Mouse (Mus musculus): ENCODE measurements around the gene Camkk2. TPM values are rescaled to one million over a fixed set of nuclear protein-coding genes. Genes with fewer than 3 reads are reported as not detected.

Gene Camkk2
- 43.1 and 44.2 TPM in 2 replicates for polyA plus RNA-seq (2016; fragmentation: Nextera tagmentation; extraction: Ambion mirVana)

DNA sequence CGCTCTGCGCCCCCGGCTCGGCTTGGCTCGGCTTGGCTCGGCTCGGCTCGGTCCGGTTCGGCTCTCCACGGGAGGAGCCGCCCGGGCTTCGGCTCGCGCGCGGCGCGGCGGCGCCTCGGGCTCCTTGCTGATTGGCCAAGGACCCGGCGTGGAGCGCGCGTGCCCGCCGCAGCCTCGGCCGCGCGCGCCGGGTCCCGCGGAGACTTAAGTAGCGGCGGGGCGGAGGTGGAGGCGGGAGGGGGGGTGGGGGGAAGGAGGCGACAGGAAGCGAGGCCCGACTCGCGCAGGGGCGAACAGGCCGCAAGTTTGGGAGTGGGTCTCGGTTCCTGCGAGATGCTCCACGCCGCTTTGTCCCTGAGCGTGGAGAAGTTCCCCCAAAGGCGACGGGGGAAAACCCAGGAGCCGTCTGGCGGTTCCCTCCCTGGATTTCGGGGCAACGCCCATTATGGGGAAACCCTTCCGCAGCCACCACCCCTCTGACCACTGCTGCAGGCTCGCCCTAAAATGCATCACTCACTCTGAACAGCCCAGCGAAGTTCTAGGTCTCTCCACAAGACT is at the start of gene Camkk2:
Gene Camkk2 (minus strand): TSS at position 133 of the 558 bp plus-strand sequence.
- Histone ChIP-seq H3K4me1 (peaks cover 6% of the 10 kb centered on the region), H3K27ac (no peak within 1 kb of the TSS), H3K4me3 (peak within 1 kb of the TSS; percentile 90), H3K9me3 (no peaks in the 10 kb centered on the region), H3K9ac (peak within 1 kb of the TSS; percentile 88), H3K27me3 (replicated peaks) (no peaks in the 10 kb centered on the region), H3K4me2 (replicated peaks) (peak within 1 kb of the TSS; percentile 97), H3K36me3 (0 out of 2 replicates have a peak, but pooled peaks cover 3% of the 10 kb centered on the region)
- under 1% methylated on average over 63 of the region's 63 CpGs for WGBS
- peak; percentile 75 for ATAC-seq (ENCODE audit: low FRiP score, low read depth)

DNA sequence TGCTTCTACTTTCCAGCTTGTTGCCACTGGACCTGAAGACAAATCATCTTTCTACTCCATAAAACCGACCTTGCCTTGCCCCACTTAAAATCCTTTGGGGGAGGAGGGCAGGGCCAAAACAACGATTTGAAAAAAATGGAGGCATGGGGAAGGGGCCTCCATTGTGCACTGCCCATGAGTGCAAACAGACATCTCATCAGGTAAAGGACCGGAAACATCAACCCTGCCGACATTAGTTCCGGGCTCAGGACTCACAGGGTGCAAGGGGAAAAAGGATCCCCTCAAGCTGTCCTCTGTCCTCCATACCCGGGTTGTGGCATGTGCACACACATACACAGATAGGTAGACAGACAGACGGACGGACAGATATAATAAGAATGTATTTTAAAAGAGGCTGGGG is 45.9 kb upstream of the Camkk2 start:
- Histone ChIP-seq H3K27me3 (replicated peaks) (no peaks in the 10 kb centered on the region), H3K9me3 (no peaks in the 10 kb centered on the region), H3K4me1 (peaks cover 2% of the 10 kb centered on the region), H3K9ac (no peak overlapping the region), H3K4me3 (no peak overlapping the region), H3K36me3 (no peaks in the 10 kb centered on the region), H3K4me2 (replicated peaks) (no peak overlapping the region), H3K27ac (no peak overlapping the region)
- no peak for ATAC-seq (ENCODE audit: low FRiP score, low read depth)
- 83% methylated on average over 8 of the region's 8 CpGs for WGBS

DNA sequence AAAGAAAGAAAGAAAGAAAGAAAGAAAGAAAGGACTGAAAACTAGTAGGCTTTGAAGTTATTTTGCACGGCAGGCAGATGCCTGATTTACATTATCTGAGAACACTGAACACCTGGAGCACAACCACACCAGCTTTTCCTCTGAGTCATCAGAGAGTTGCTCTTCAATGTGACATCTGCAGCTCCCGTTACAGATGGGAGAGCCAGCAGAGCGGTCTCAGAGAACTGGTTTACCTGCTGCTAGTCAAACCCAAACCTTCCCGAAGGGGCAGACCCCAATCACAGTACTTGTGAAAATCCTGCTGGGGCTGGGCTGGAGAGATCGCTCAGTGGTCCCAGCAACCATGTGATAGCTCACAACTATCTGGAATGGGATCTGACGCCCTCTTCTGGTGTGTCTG is 45.2 kb upstream of the Camkk2 start:
- no peak overlapping the region for H3K4me3 ChIP-seq
- no peak overlapping the region for H3K27ac ChIP-seq
- no peak overlapping the region for H3K4me2 ChIP-seq (replicated peaks)
- no peaks in the 10 kb centered on the region for H3K9me3 ChIP-seq
- peaks cover 7% of the 10 kb centered on the region for H3K4me1 ChIP-seq
- no peak overlapping the region for H3K9ac ChIP-seq
- no peaks in the 10 kb centered on the region for H3K27me3 ChIP-seq (replicated peaks)
- H3K36me3 ChIP-seq: 0 out of 2 replicates have a peak, but pooled peaks cover under 1% of the 10 kb centered on the region
- no peak for ATAC-seq (ENCODE audit: low FRiP score, low read depth)
- 75% methylated on average over 6 of the region's 6 CpGs for WGBS

GRCm38 (mm10) chr5:122823976-122824375 is 44.8 kb upstream of the Camkk2 start:
- Histone ChIP-seq H3K27me3 (replicated peaks) (no peaks in the 10 kb centered on the region), H3K9me3 (no peaks in the 10 kb centered on the region), H3K4me2 (replicated peaks) (no peak overlapping the region), H3K36me3 (0 out of 2 replicates have a peak, but pooled peaks cover 3% of the 10 kb centered on the region), H3K27ac (no peak overlapping the region), H3K9ac (no peak overlapping the region), H3K4me3 (no peak overlapping the region), H3K4me1 (peaks cover 10% of the 10 kb centered on the region)
- 65% methylated on average over 1 of the region's 1 CpGs for WGBS
- no peak for ATAC-seq (ENCODE audit: low FRiP score, low read depth)

- peaks cover 10% of the 10 kb centered on the region for H3K4me1 ChIP-seq
- H3K9me3 ChIP-seq: no peaks in the 10 kb centered on the region
- H3K4me3 ChIP-seq: no peak overlapping the region
- no peak overlapping the region for H3K27ac ChIP-seq
- ATAC-seq (ENCODE audit: low FRiP score, low read depth): no peak
- peaks cover 17% of the 10 kb centered on the region for H3K36me3 ChIP-seq
- H3K4me2 ChIP-seq (replicated peaks): no peak overlapping the region
- 93% methylated on average over 4 of the region's 4 CpGs for WGBS
- H3K27me3 ChIP-seq (replicated peaks): no peaks in the 10 kb centered on the region
- no peak overlapping the region for H3K9ac ChIP-seq
Observed at GRCm38 (mm10) chr5:122822441-122822840, 43.2 kb upstream of the Camkk2 start.

DNA sequence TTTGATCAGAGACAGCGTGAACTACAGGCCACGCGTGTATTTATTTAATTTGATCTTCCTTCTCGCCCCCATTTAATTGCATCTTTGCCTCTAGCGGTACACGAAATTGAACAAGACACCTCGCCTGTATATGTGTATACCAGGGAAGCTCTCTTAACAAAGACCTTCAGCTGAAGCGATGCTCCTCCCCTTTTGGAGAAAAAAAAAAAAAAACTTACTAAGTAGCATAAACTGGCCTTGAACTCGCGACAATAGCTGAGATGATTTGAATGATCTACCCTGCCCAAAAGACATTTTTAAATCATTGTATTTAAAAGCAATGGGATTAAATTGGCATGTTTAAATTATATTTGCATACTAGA is 42.3 kb upstream of the Camkk2 start:
- Histone ChIP-seq H3K4me2 (replicated peaks) (peak overlapping the region; percentile 62), H3K4me1 (peaks cover 10% of the 10 kb centered on the region), H3K9ac (0 out of 2 replicates have a peak overlapping the region, but pooled peaks have one; percentile 26), H3K27ac (peak overlapping the region; percentile 65; the same call in 1 of the 2 replicates), H3K36me3 (peaks cover 26% of the 10 kb centered on the region), H3K9me3 (no peaks in the 10 kb centered on the region), H3K27me3 (replicated peaks) (no peaks in the 10 kb centered on the region), H3K4me3 (peak overlapping the region; percentile 77)
- WGBS: under 1% methylated on average over 10 of the region's 10 CpGs
- ATAC-seq (ENCODE audit: low FRiP score, low read depth): peak; percentile 64

DNA sequence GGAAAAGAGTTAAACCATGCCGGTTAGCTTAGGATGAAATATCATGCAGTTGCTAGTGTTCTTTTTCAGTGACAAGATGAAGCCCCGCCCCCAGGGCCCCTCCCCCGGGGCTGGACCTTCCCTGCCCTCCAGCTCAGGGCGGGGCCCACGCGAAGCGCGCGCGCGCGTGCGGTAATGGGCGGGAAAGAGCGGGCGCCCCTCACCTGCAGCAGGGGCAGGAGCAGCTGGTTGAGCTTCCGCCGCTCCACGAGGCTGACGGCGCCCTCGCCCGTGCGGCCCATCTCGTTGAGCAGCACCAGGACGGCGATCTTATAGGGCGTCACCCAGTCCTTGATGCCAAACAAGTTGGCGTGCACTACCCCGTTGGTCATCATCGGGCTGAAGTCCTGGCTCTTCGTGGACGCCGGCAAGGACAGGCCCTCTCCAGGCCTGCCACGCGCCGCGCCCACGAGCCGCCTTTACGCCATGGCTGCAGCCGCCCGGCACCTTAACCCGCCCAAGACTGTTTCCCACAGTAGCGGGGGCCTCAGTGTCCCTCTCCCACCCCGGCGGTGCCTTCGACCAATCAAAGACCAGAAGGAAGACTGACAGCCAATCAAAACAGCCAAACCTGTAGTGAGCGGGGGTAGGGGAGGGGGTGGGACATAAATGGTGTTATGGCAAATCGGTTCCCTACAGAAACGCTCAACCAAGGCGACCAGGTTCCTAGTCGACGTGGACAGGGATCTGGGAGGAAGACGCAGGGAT is 41.7 kb upstream of the Camkk2 start, which contains the start of gene Anapc5:
Gene Anapc5 (minus strand): TSS at position 563 of the 747 bp plus-strand sequence.
- Histone ChIP-seq H3K36me3 (peaks cover 30% of the 10 kb centered on the region), H3K4me2 (replicated peaks) (peak within 1 kb of the TSS; percentile 62), H3K27me3 (replicated peaks) (no peaks in the 10 kb centered on the region), H3K9me3 (no peaks in the 10 kb centered on the region), H3K4me1 (peaks cover 10% of the 10 kb centered on the region), H3K9ac (peak within 1 kb of the TSS; percentile 74), H3K27ac (peak within 1 kb of the TSS; percentile 85; the same call in 1 of the 2 replicates), H3K4me3 (peak within 1 kb of the TSS; percentile 77)
- WGBS: under 1% methylated on average over 55 of the region's 55 CpGs
- ATAC-seq (ENCODE audit: low FRiP score, low read depth): peak; percentile 99

- Histone ChIP-seq H3K27me3 (replicated peaks) (no peaks in the 10 kb centered on the region), H3K36me3 (peaks cover 87% of the 10 kb centered on the region), H3K4me2 (replicated peaks) (no peak overlapping the region), H3K4me3 (no peak overlapping the region), H3K4me1 (no peaks in the 10 kb centered on the region), H3K27ac (no peak overlapping the region), H3K9me3 (no peaks in the 10 kb centered on the region), H3K9ac (no peak overlapping the region)
- no peak for ATAC-seq (ENCODE audit: low FRiP score, low read depth)
- 80% methylated on average over 3 of the region's 3 CpGs for WGBS
Observed at GRCm38 (mm10) chr5:122812699-122813098, 33.5 kb upstream of the Camkk2 start.

DNA sequence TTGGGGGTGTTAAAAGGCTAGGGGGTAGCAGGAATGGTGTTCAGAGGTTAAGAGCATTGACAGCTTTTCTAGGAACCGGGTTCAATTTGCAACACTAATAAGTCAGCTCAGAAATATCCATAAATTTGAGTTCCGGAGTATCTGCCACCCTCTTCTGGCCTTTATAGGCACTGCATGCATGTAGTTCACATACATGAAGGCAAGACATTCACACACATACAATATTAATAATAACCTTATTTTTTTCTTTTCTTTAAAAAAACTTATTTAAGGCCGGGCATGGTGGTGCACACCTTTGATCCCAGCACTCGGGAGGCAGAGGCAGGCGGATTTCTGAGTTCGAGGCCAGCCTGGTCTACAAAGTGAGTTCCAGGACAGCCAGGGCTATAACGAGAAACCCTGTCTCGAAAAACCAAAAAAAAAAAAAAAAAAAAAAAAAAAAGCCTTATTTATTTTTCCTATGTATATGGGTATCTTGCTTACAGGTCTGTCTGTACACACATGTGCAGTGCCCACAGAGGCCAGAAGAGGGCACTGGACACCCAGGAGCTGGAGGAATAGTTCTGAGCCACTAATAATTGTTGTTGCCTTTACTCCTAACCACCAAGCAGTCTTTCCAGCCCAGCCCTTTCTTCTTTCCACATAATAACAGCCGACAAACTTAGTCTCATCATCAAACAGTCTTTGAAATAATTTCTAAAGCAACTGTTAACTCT is 32.3 kb upstream of the Camkk2 start:
- H3K9ac ChIP-seq: no peak overlapping the region
- H3K27ac ChIP-seq: no peak overlapping the region
- H3K4me1 ChIP-seq: no peaks in the 10 kb centered on the region
- no peaks in the 10 kb centered on the region for H3K27me3 ChIP-seq (replicated peaks)
- H3K4me3 ChIP-seq: no peak overlapping the region
- peaks cover 88% of the 10 kb centered on the region for H3K36me3 ChIP-seq
- ATAC-seq (ENCODE audit: low FRiP score, low read depth): no peak
- no peak overlapping the region for H3K4me2 ChIP-seq (replicated peaks)
- H3K9me3 ChIP-seq: no peaks in the 10 kb centered on the region
- WGBS: 87% methylated on average over 9 of the region's 9 CpGs

- Histone ChIP-seq H3K4me1 (no peaks in the 10 kb centered on the region), H3K9me3 (no peaks in the 10 kb centered on the region), H3K4me2 (replicated peaks) (no peak overlapping the region), H3K9ac (no peak overlapping the region), H3K27ac (no peak overlapping the region), H3K27me3 (replicated peaks) (no peaks in the 10 kb centered on the region), H3K36me3 (peaks cover 95% of the 10 kb centered on the region), H3K4me3 (no peak overlapping the region)
- ATAC-seq (ENCODE audit: low FRiP score, low read depth): no peak
- 54% methylated on average over 3 of the region's 3 CpGs for WGBS
Observed at GRCm38 (mm10) chr5:122805503-122805902, 26.3 kb upstream of the Camkk2 start.

DNA sequence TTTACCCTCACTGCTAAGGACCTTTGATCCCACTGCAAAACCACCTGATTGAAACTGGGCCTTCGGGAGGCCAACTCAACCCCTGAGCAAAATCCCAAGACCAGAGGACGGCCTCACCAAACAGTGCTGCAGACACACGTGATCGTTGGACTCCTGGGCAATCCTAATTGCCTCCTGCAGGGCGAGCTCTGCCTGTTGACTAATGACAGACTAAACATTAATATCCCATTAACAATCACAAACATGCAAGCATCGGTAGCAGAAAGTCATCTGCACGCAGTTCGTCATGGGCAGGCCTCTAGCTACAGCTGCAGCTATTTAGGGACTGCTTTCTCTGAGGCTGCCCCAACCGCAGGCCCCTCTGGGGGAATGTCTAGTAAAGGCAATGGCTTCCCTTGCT is 23.5 kb upstream of the Camkk2 start:
- Histone ChIP-seq H3K9me3 (no peaks in the 10 kb centered on the region), H3K4me2 (replicated peaks) (no peak overlapping the region), H3K4me1 (peaks cover 6% of the 10 kb centered on the region; the same call in 1 of the 2 replicates), H3K9ac (no peak overlapping the region), H3K27ac (no peak overlapping the region), H3K4me3 (no peak overlapping the region), H3K27me3 (replicated peaks) (no peaks in the 10 kb centered on the region), H3K36me3 (peaks cover 98% of the 10 kb centered on the region)
- no peak for ATAC-seq (ENCODE audit: low FRiP score, low read depth)
- WGBS: 85% methylated on average over 9 of the region's 9 CpGs

GRCm38 (mm10) chr5:122801684-122802083 is 22.5 kb upstream of the Camkk2 start:
- H3K9ac ChIP-seq: no peak overlapping the region
- H3K27me3 ChIP-seq (replicated peaks): no peaks in the 10 kb centered on the region
- 94% methylated on average over 8 of the region's 8 CpGs for WGBS
- H3K9me3 ChIP-seq: no peaks in the 10 kb centered on the region
- H3K4me1 ChIP-seq: peaks cover 6% of the 10 kb centered on the region; the same call in 1 of the 2 replicates
- ATAC-seq (ENCODE audit: low FRiP score, low read depth): no peak
- H3K4me3 ChIP-seq: no peak overlapping the region
- no peak overlapping the region for H3K27ac ChIP-seq
- no peak overlapping the region for H3K4me2 ChIP-seq (replicated peaks)
- H3K36me3 ChIP-seq: peaks cover 96% of the 10 kb centered on the region
